Mouse (Mus musculus) WW6 (cell line): Measurements from ENCODE around the gene Elf2.
"Not testable (repeated sequence)": the region's sequence is repeated elsewhere in the genome, so short reads cannot be mapped to it uniquely, and the experiment has no call there.

ENCODE experiments used
- DNase-seq: peaks from one replicate; pipeline ENCODE4 v3.0.0-alpha.2; 2013; ENCODE audit warnings: low read depth, low spot score

Gene Elf2

DNA sequence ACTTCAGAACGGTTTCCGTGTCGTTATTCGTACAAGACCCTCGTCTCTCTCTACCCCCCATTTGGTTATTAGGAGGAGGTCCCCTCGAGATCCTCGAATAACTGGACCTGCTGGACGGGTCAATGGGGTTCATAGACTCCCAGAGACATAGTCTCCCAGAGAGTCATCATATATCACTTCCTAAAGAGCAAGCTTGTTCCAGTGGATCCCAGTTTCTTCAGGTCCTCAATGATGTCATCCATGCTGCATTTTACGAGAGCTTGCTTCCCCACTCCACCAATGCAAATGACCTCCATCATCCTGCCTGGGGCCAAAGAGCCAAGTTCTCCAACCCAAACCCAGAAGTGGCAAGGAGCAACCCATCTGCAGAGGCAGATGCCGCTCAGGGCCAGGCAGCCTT, 124.1 kb downstream of the Elf2 start:
- DNase-seq: not testable (repeated sequence)

DNA sequence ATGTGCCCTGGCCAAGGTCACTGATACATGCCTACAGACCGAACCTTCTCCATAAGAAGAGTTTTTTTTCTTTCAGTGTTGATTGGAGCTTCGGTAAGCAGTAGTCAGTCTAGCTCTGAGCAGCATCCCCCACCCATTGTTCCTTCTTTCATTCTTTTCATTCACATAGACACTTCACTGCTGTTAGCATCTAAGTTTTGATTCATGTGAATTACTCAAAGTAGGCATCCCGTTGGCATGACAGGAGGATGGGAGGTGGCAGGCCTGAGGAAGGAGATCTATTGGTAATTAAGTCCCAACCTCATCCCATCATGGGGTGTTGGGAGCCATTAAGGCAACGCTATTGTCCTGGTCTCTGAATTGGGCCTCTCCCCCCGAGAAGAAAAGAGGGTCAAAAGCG, 124.8 kb downstream of the Elf2 start:
- DNase-seq: no peak

DNA sequence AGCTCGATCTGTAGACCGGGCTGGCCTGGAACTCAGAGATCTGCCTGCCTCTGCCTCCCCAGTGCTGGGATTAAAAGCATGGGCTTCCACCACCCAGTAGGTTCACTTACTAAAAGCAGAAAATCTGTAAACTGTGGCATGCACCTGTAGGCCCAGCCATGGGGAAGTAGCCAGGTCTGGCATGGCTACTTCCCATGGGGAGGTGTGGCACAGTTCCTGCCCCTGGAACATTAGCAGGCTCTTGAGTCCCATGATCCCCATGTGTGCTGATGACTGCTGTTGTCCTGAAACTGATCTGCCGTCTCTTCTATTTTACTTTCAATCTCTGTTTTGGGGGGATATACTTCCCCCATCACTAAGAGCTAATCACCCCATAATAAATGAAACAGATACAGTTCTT, 127.4 kb downstream of the Elf2 start:
- no peak for DNase-seq

DNA sequence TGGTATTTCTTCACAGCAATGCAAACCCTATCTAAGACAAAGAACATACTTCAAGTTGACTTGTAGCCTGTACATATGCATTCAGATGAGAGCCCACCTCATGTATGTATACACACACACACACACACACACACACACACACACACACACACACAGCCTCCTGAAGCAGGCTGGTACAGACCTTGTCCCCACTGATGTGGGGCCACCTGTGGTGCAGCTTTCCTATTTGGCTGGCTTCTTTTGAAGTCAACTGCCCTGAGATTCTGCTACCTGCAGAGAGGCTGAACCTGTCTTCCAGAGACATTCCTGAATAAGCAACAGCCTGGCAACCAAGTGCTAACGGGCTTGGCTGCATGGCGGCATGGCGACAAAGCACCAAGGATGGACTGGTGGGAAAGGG, 130.0 kb downstream of the Elf2 start:
- DNase-seq: no peak

DNA sequence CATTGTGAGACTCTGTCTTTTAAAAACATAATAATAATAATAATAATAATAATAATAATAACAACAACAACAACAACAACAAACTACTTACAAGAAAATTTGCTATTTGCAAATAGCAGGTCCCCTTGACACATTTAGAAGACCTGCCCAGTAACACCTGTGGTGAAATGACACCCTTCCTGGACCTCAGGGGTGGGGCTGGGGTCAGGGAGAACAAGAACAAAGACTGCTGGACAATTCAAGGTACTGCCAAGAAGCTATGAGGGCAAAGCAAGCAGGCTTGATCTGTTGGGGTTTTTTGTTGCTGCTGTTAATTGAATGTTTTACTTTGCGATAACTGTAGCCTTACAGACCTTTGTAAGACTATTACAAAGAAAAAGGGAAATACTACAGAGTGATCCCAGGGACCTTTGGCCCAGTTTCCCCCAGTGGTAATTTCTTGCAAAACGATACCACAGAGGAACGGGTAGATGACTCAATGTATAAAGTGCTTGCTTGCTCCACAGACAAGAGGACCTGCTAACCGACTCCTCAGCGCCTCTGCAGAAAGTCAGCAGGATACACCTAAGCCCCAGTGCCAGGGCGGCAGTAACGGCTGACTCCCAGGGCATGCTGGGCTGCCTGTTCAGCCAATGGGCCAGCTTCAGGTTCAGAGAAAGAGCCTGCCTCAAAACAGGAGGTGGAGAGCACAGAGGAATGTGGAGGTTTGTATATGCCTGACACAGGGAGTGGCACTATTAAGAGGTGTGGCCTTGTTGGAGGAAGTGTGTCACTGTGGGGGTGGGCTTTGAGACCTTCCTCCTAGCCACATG, 130.8 kb downstream of the Elf2 start:
- no peak for DNase-seq

GRCm38 (mm10) chr3:51208633-51209032, 131.8 kb downstream of the Elf2 start:
- DNase-seq: no peak

DNA sequence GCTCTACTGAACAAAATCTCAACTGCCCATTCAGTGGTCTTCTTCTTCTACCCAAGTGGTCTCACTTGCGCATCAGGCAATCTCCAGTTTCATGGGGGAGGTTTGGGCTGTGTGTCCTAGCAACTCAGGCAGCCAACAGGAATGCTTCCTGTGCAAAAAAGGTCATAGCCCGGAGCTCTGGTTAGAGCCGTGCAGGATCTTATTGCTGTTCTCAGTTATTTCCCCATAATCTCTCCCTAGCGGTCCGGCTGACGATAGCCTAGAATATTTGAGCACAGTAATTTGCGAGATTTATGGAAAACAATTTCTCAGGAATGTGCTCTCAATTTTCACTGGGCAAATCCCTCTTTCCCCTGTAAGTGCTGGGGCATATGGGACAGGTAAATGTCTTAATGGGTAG, 133.9 kb downstream of the Elf2 start:
- no peak for DNase-seq

DNA sequence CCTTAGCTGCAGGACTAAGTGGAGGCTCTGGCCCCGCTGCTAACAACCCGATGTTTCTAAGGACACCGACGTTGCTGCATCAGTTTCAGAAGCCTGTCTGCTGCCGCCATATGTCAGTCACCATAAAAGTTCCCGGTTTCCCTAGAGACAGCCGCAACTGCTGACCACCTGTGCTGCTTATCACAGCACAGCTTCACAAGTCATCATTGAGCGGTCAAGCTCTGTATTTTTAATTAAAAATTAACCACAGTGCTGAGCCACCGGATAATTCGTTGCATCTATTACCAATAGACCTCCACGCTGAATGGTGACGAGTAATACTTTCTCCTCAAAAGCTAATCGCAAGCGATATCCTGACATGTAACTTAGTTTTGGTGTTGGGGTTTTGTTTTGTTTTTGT, 135.6 kb downstream of the Elf2 start:
- DNase-seq: no peak

GRCm38 (mm10) chr3:51204441-51204840, 136.0 kb downstream of the Elf2 start:
- DNase-seq: no peak

DNA sequence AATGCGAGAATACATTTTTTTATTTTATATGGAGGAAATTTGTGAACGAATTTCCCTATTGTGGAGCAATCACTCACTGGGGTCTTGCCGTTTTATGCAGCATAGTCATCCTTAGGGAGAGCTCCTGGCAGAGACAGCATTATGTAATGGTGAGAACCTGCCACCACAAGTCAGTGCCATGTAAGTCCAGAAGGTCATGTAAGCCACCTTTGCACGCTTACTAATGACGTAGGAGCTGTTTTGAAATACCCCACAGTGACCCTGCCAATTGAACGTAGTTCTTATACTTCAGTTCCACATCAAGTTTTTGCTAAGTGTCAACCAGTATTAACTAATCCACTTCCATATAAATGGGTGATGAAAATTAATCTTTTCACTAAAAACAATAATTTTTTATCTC, 136.6 kb downstream of the Elf2 start:
- DNase-seq: no peak
